Mouse (Mus musculus) central nervous system, embryonic 18 days (tissue): ENCODE results near the gene Usp35. TPM values are rescaled to one million over a fixed set of nuclear protein-coding genes. Genes with fewer than 3 reads are reported as not detected.

ENCODE experiments used
- polyA plus RNA-seq: library from polyadenylated mRNA; depleted of rRNA; stranded (reverse); fragments of >200 nt; gene quantifications from 2 replicates; pipeline ENCODE4 v1.2.3, GENCODE M21; 2012; rRNA removed

Usp35 gene
- polyA plus RNA-seq = 11.2 and 12.7 TPM in 2 replicates

GRCm38 (mm10) chr7:97331726-97332666 is at the start of gene Usp35, which contains the start of gene Kctd21:
Gene Usp35 (minus strand): TSS chr7:97332020.
Gene Kctd21 (plus strand): TSS chr7:97332327.

Other genes with a start within 250 kb of the Usp35 start
- gene Kctd21, start 307 bp upstream of the Usp35 start, polyA plus RNA-seq = 7.1 and 7.2 TPM in 2 replicates
- 19.7 TPM in 2 replicates for gene Alg8, start 39.6 kb upstream of the Usp35 start, polyA plus RNA-seq
- 318 and 363 TPM in 2 replicates for gene Ndufc2, start 68.0 kb upstream of the Usp35 start, polyA plus RNA-seq
- gene Thrsp, start 85.7 kb upstream of the Usp35 start, polyA plus RNA-seq = 6.2 and 8.6 TPM in 2 replicates
- 1.3 and 1.5 TPM in 2 replicates for gene Kctd14, start 119.3 kb upstream of the Usp35 start, polyA plus RNA-seq
- gene Ints4, start 148.9 kb upstream of the Usp35 start, polyA plus RNA-seq = 57.6 and 62.0 TPM in 2 replicates
- 48.0 and 52.3 TPM in 2 replicates for gene Aamdc, start 247.5 kb upstream of the Usp35 start, polyA plus RNA-seq
- gene Rsf1, start 247.9 kb upstream of the Usp35 start, polyA plus RNA-seq = 12.7 and 12.8 TPM in 2 replicates